Mouse (Mus musculus) E14TG2a.4 (cell line): ENCODE measurements around the gene Hjurp.

Experiments used
- CTCF ChIP-seq: conservative IDR thresholded peaks from 2 replicates; pipeline ENCODE4 v1.5.1; 2014; ENCODE audit warnings: low read length
- NANOG ChIP-seq: IDR thresholded peaks from 2 replicates; pipeline ENCODE4 v1.6.1; 2014; ENCODE audit warnings: borderline replicate concordance, low read length, mixed read lengths
- POU5F1 ChIP-seq: IDR thresholded peaks from 2 replicates; pipeline ENCODE4 v1.6.1; 2014; ENCODE audit warnings: low read length, borderline replicate concordance

GRCm38 (mm10) chr1:88234248-88234610 lies 43.2 kb downstream of the Hjurp start:
- TF ChIP-seq CTCF: no peak
- TF ChIP-seq NANOG: no peak
- no peak for TF ChIP-seq POU5F1
